Mouse (Mus musculus): ENCODE results near the gene Susd1. TPM values are rescaled to one million over a fixed set of nuclear protein-coding genes. Genes with fewer than 3 reads are reported as not detected.

The Susd1 gene
- total RNA-seq, 2 experiments from 2014 or later = 7.1 to 7.5 TPM

GRCm38 (mm10) chr4:59327986-59328385 lies 110.4 kb downstream of the Susd1 start:
- TF ChIP-seq CTCF (IDR thresholded peaks at IDR 0.05) = no peak
- Histone ChIP-seq H3K4me3 (no peak overlapping the region), H3K27ac (no peak overlapping the region)
- intact Hi-C loops (cut with DNase I) = no loop called here
- no peak for DNase-seq (ENCODE audit: extremely low spot score in 1 of 2, low spot score in 2 of 2)

GRCm38 (mm10) chr4:59326031-59326760 lies 112.2 kb downstream of the Susd1 start:
- no peak for TF ChIP-seq CTCF (IDR thresholded peaks at IDR 0.05)
- H3K4me3 ChIP-seq = no peak overlapping the region
- intact Hi-C loops (cut with DNase I) = no loop called here
- no peak overlapping the region for H3K27ac ChIP-seq
- DNase-seq (ENCODE audit: extremely low spot score in 1 of 2, low spot score in 2 of 2) = no peak

- H3K4me3 ChIP-seq = no peak overlapping the region
- intact Hi-C loops (cut with DNase I) = no loop called here
- no peak for TF ChIP-seq CTCF (IDR thresholded peaks at IDR 0.05)
- H3K27ac ChIP-seq = no peak overlapping the region
- no peak for DNase-seq (ENCODE audit: extremely low spot score in 1 of 2, low spot score in 2 of 2)
Measured at GRCm38 (mm10) chr4:59324317-59324716, 114.1 kb downstream of the Susd1 start.

GRCm38 (mm10) chr4:59323231-59323651 lies 115.2 kb downstream of the Susd1 start:
- no peak overlapping the region for H3K4me3 ChIP-seq
- no peak for TF ChIP-seq CTCF (IDR thresholded peaks at IDR 0.05)
- DNase-seq (ENCODE audit: extremely low spot score in 1 of 2, low spot score in 2 of 2) = no peak
- no peak overlapping the region for H3K27ac ChIP-seq
- intact Hi-C loops (cut with DNase I) = no loop called here

- TF ChIP-seq CTCF (IDR thresholded peaks at IDR 0.05) = no peak
- intact Hi-C loops (cut with DNase I) = no loop called here
- DNase-seq (ENCODE audit: extremely low spot score in 1 of 2, low spot score in 2 of 2) = no peak
- Histone ChIP-seq H3K27ac (no peak overlapping the region), H3K4me3 (no peak overlapping the region)
Measured at GRCm38 (mm10) chr4:59322733-59323132, 115.7 kb downstream of the Susd1 start.

GRCm38 (mm10) chr4:59322056-59322455 lies 116.4 kb downstream of the Susd1 start:
- TF ChIP-seq CTCF (IDR thresholded peaks at IDR 0.05) = no peak
- no peak for DNase-seq (ENCODE audit: extremely low spot score in 1 of 2, low spot score in 2 of 2)
- Histone ChIP-seq H3K27ac (no peak overlapping the region), H3K4me3 (no peak overlapping the region)
- intact Hi-C loops (cut with DNase I) = no loop called here

- intact Hi-C loops (cut with DNase I) = no loop called here
- no peak for DNase-seq (ENCODE audit: extremely low spot score in 1 of 2, low spot score in 2 of 2)
- Histone ChIP-seq H3K27ac (no peak overlapping the region), H3K4me3 (no peak overlapping the region)
- no peak for TF ChIP-seq CTCF (IDR thresholded peaks at IDR 0.05)
Measured at GRCm38 (mm10) chr4:59321181-59322008, 117.0 kb downstream of the Susd1 start.

- DNase-seq (ENCODE audit: extremely low spot score in 1 of 2, low spot score in 2 of 2) = no peak
- intact Hi-C loops (cut with DNase I) = no loop called here
- TF ChIP-seq CTCF (IDR thresholded peaks at IDR 0.05) = no peak
- Histone ChIP-seq H3K27ac (no peak overlapping the region), H3K4me3 (no peak overlapping the region)
Measured at GRCm38 (mm10) chr4:59319136-59319941, 119.1 kb downstream of the Susd1 start.

- no peak for DNase-seq (ENCODE audit: extremely low spot score in 1 of 2, low spot score in 2 of 2)
- intact Hi-C loops (cut with DNase I) = no loop called here
- no peak overlapping the region for H3K27ac ChIP-seq
- H3K4me3 ChIP-seq = no peak overlapping the region
- TF ChIP-seq CTCF (IDR thresholded peaks at IDR 0.05) = no peak
Measured at GRCm38 (mm10) chr4:59318602-59319001, 119.8 kb downstream of the Susd1 start.

- TF ChIP-seq CTCF (IDR thresholded peaks at IDR 0.05) = no peak
- H3K27ac ChIP-seq = no peak overlapping the region
- intact Hi-C loops (cut with DNase I) = no loop called here
- DNase-seq (ENCODE audit: extremely low spot score in 1 of 2, low spot score in 2 of 2) = no peak
- no peak overlapping the region for H3K4me3 ChIP-seq
Measured at GRCm38 (mm10) chr4:59315553-59316405, 122.7 kb downstream of the Susd1 start.
